ENCODE assay signal across 8 mouse cellular contexts in genomic region chr6:108709471-108710231, GRCm38 (mm10). TPM values are rescaled to one million over a fixed set of nuclear protein-coding genes. Genes with fewer than 3 reads are reported as not detected.
DNase-seq lines count a peak whose midpoint lies in the region; ATAC-seq lines count a peak whose summit lies in the region.

No protein-coding gene starts in this region.

- under 1% methylated on average over 29 of the region's 29 CpGs for WGBS in intestine, embryonic 15.5 days

- H3K9ac ChIP-seq in intestine, embryonic 15.5 days, result peak overlapping the region; percentile 15; the same call in 1 of the 2 replicates

- H3K27me3 ChIP-seq in intestine, embryonic 15.5 days (replicated peaks), result no peaks in the 10 kb centered on the region

- ATAC-seq in intestine, embryonic 15.5 days, result peak; percentile 89
- ATAC-seq in megakaryocyte progenitor cell, adult 5-6 weeks (replicated peaks; ENCODE audit: poor library complexity), result peak; percentile 80

- H3K4me3 ChIP-seq in intestine, embryonic 15.5 days (replicated peaks), result peak overlapping the region; percentile 34

- peaks cover 6% of the 10 kb centered on the region; the same call in 1 of the 2 replicates for H3K4me1 ChIP-seq in intestine, embryonic 15.5 days (replicated peaks)

- H3K36me3 ChIP-seq in intestine, embryonic 15.5 days, result no peaks in the 10 kb centered on the region

- 0 out of 2 replicates have a peak overlapping the region, but pooled peaks have one; percentile 4 for H3K27ac ChIP-seq in intestine, embryonic 15.5 days

- H3K9me3 ChIP-seq in intestine, embryonic 15.5 days, result no peaks in the 10 kb centered on the region

- DNase-seq in adrenal gland, adult 2 months, result peak; percentile 86
- peak; percentile 66 for DNase-seq in embryo, embryonic 11.5 days (ENCODE audit: low read depth, low spot score)
- DNase-seq in gastrocnemius, postnatal 4 days (ENCODE audit: low spot score in 2 of 2), result peak; percentile 60 to 75
- DNase-seq in left cerebral cortex, postnatal 10 days (ENCODE audit: extremely low spot score in 1 of 2, low spot score in 2 of 2), result peak; percentile 78 to 87
- DNase-seq in right cerebral cortex, postnatal 10 days (ENCODE audit: low spot score in 2 of 2), result peak; percentile 82 to 92
- DNase-seq in urinary bladder, postnatal 4 days (ENCODE audit: low spot score in 2 of 2), result peak; percentile 61 to 69

- peak overlapping the region; percentile 68 for H3K4me2 ChIP-seq in intestine, embryonic 15.5 days (replicated peaks)

- intact Hi-C loops in left cerebral cortex, postnatal 10 days (cut with DNase I), result loop anchor here (2.0 kb wide), 2 partner anchors 49 to 293 kb away; partner anchors contain the start of gene Bhlhe40

RNA-seq across cellular contexts. Expression of gene Bhlhe40, which starts 49.2 kb away (rescaled TPM):
- total RNA-seq in adrenal gland, adult 2 months (2021), result 10 to 100 TPM; 61.4 to 91.7 TPM
- 26.4 and 50.5 TPM in 2 replicates for polyA plus RNA-seq in adrenal gland, adult 2 months (2012; rRNA removed)
- 10 to 100 TPM; 58.2 to 82.9 TPM for total RNA-seq in gastrocnemius, postnatal 4 days (2021)
- polyA plus RNA-seq in intestine, embryonic 15.5 days (2015; fragmentation: Nextera tagmentation; extraction: Ambion mirVana), result 46.4 and 50.1 TPM in 2 replicates
- 10 to 100 TPM; 38.5 to 40.6 TPM for total RNA-seq in left cerebral cortex, postnatal 10 days (2021)
- total RNA-seq in megakaryocyte progenitor cell, adult 5-6 weeks (2015), result 3.4 and 3.5 TPM in 2 replicates
- total RNA-seq in megakaryocyte progenitor cell, adult 5-6 weeks (2017), result 2.9 and 4.1 TPM in 2 replicates

Comparison
In these comparisons a context has a peak if more than half of its experiments do, and no peak if none do; other contexts are left out.
1. Peak in every context shown above with its lines: DNase-seq, ATAC-seq, H3K4me3 ChIP-seq and H3K27ac ChIP-seq.
2. RNA of gene Bhlhe40, which starts 49.2 kb away (total RNA-seq): 61.4 to 91.7 TPM in adrenal gland, adult 2 months, 58.2 to 82.9 TPM in gastrocnemius, postnatal 4 days and 38.5 to 40.6 TPM in left cerebral cortex, postnatal 10 days; 2.9 to 4.1 TPM in megakaryocyte progenitor cell, adult 5-6 weeks; every median in the first group is over 4 times any median in the second.